Mouse (Mus musculus): ENCODE results near the gene Zdhhc5. TPM values are rescaled to one million over a fixed set of nuclear protein-coding genes. Genes with fewer than 3 reads are reported as not detected.

Zdhhc5 gene
- polyA plus RNA-seq, 1 experiment, result 5.9 TPM

GRCm38 (mm10) chr2:84715562-84716361 is 782 bp upstream of the Zdhhc5 start:
- Histone ChIP-seq H3K27me3 (ENCODE audit: control insufficient read depth) (no peaks in the 10 kb centered on the region), H3K9me3 (ENCODE audit: control insufficient read depth, low read length) (no peaks in the 10 kb centered on the region), H3K36me3 (ENCODE audit: control insufficient read depth) (peaks cover 43% of the 10 kb centered on the region), H3K4me1 (ENCODE audit: control insufficient read depth) (peaks cover 61% of the 10 kb centered on the region), H3K4me3 (replicated peaks) (peak overlapping the region; percentile 99)
- TF ChIP-seq TAL1 (IDR thresholded peaks at IDR 0.05; ENCODE audit: low read length) (no peak), GATA1 (IDR thresholded peaks at IDR 0.05; ENCODE audit: low read length) (no peak)

DNA sequence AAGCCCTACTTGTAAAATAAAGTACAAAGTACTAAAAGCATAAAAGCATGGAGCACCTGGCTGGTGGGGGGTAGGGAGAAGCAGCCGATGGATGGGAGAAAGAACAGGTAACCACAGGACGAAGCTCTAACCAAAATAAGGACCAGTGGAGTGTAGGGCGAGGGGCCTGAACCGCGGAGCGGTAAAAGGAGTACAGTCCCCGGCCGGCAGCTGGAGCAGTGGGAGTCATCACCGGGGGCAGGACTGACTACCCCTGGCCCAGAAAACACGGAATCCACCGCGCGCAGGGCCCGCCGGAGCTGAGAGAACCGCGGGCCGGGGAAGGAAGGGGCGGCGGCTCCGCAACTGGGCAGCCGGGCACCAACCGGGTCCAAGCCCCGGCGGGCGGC is 564 bp downstream of the Zdhhc5 start:
- peaks cover 46% of the 10 kb centered on the region for H3K36me3 ChIP-seq (ENCODE audit: control insufficient read depth)
- H3K9me3 ChIP-seq (ENCODE audit: control insufficient read depth, low read length), result no peaks in the 10 kb centered on the region
- peak overlapping the region; percentile 99 for H3K4me3 ChIP-seq (replicated peaks)
- TF ChIP-seq GATA1 (IDR thresholded peaks at IDR 0.05; ENCODE audit: low read length) (no peak), TAL1 (IDR thresholded peaks at IDR 0.05; ENCODE audit: low read length) (no peak)
- peaks cover 70% of the 10 kb centered on the region for H3K4me1 ChIP-seq (ENCODE audit: control insufficient read depth)
- H3K27me3 ChIP-seq (ENCODE audit: control insufficient read depth), result no peaks in the 10 kb centered on the region

- peaks cover 69% of the 10 kb centered on the region for H3K4me1 ChIP-seq (ENCODE audit: control insufficient read depth)
- peaks cover 61% of the 10 kb centered on the region for H3K36me3 ChIP-seq (ENCODE audit: control insufficient read depth)
- no peak overlapping the region for H3K4me3 ChIP-seq (replicated peaks)
- no peaks in the 10 kb centered on the region for H3K9me3 ChIP-seq (ENCODE audit: control insufficient read depth, low read length)
- no peaks in the 10 kb centered on the region for H3K27me3 ChIP-seq (ENCODE audit: control insufficient read depth)
- TF ChIP-seq TAL1 (IDR thresholded peaks at IDR 0.05; ENCODE audit: low read length), result no peak; the same call in 2 of the 3 replicates
- no peak for TF ChIP-seq GATA1 (IDR thresholded peaks at IDR 0.05; ENCODE audit: low read length)
Observed at GRCm38 (mm10) chr2:84711898-84712297, 3.1 kb downstream of the Zdhhc5 start.

DNA sequence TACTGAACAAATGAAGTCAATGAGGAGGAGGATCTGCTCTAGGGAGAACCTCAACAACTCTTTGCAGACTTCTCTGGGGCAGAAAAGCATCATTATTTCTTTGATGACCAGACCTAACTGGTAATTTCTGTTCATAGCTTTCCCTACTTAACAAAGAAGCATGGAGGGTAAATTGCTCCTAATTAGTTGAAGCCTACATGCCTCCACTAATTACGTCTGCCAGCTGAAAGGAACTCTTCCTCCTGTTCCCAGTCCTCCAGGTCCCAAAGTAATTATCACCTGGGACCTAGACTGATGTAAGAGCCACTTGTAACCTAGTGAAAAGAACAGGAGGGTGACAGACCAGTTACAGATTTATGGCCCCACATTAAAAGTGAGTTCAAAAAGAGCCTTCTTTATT is 7.5 kb downstream of the Zdhhc5 start:
- H3K9me3 ChIP-seq (ENCODE audit: control insufficient read depth, low read length), result no peaks in the 10 kb centered on the region
- TF ChIP-seq GATA1 (IDR thresholded peaks at IDR 0.05; ENCODE audit: low read length) (no peak), TAL1 (IDR thresholded peaks at IDR 0.05; ENCODE audit: low read length) (no peak)
- H3K27me3 ChIP-seq (ENCODE audit: control insufficient read depth), result no peaks in the 10 kb centered on the region
- peaks cover 98% of the 10 kb centered on the region for H3K36me3 ChIP-seq (ENCODE audit: control insufficient read depth)
- H3K4me3 ChIP-seq (replicated peaks), result no peak overlapping the region
- H3K4me1 ChIP-seq (ENCODE audit: control insufficient read depth), result peaks cover 71% of the 10 kb centered on the region

DNA sequence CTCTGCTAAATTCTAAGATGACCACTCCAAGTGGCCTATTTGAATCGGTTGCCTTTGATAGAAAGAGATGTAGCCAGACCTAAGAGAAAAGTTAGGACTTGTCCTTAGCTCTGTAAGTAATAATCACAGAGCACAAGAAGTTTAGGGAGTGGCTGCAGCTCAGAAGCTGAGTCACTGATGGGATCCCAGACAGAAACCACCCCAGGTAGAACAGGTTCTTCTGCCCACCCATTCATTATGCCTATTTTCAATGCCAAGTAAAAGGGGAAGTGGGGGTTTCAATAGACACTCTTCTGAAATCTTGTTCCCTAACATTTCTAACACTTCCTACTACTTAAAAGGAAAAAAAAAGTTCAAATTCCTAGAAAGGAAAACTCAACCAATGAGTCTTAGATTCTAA is 9.7 kb downstream of the Zdhhc5 start:
- H3K4me1 ChIP-seq (ENCODE audit: control insufficient read depth), result peaks cover 53% of the 10 kb centered on the region

GRCm38 (mm10) chr2:84704329-84704728 is 10.7 kb downstream of the Zdhhc5 start:
- Histone ChIP-seq H3K36me3 (ENCODE audit: control insufficient read depth) (peaks cover 97% of the 10 kb centered on the region), H3K4me3 (replicated peaks) (no peak overlapping the region), H3K9me3 (ENCODE audit: control insufficient read depth, low read length) (no peaks in the 10 kb centered on the region), H3K27me3 (ENCODE audit: control insufficient read depth) (no peaks in the 10 kb centered on the region), H3K4me1 (ENCODE audit: control insufficient read depth) (peaks cover 46% of the 10 kb centered on the region)
- TF ChIP-seq TAL1 (IDR thresholded peaks at IDR 0.05; ENCODE audit: low read length), result no peak
- TF ChIP-seq GATA1 (IDR thresholded peaks at IDR 0.05; ENCODE audit: low read length), result no peak

More for the DNA sequence above, 9.7 kb downstream of the Zdhhc5 start:
- Histone ChIP-seq H3K4me3 (replicated peaks) (no peak overlapping the region), H3K9me3 (ENCODE audit: control insufficient read depth, low read length) (no peaks in the 10 kb centered on the region), H3K36me3 (ENCODE audit: control insufficient read depth) (peaks cover 97% of the 10 kb centered on the region), H3K27me3 (ENCODE audit: control insufficient read depth) (no peaks in the 10 kb centered on the region)
- TF ChIP-seq TAL1 (IDR thresholded peaks at IDR 0.05; ENCODE audit: low read length), result no peak
- no peak for TF ChIP-seq GATA1 (IDR thresholded peaks at IDR 0.05; ENCODE audit: low read length)

DNA sequence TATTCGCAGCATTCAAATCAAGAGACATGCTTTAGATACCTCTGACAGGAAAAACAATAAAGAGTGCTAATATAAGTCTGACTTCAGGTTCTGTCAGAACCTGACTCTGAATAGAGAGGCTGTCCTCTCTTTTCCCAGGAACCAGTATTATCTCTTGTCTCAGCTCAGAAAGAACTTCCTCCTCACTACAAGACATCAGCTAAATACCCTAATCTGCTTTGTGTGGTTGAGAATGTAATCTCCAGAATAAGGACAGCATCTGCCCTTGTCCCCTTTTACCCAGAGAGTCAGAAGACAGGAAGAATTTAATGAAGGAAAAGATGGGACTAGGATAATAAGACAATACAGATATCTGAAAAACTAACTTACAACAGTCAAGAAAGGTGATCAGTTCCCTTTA is 11.5 kb downstream of the Zdhhc5 start:
- Histone ChIP-seq H3K4me1 (ENCODE audit: control insufficient read depth) (peaks cover 37% of the 10 kb centered on the region), H3K36me3 (ENCODE audit: control insufficient read depth) (peaks cover 97% of the 10 kb centered on the region), H3K27me3 (ENCODE audit: control insufficient read depth) (no peaks in the 10 kb centered on the region), H3K9me3 (ENCODE audit: control insufficient read depth, low read length) (no peaks in the 10 kb centered on the region), H3K4me3 (replicated peaks) (no peak overlapping the region)
- TF ChIP-seq TAL1 (IDR thresholded peaks at IDR 0.05; ENCODE audit: low read length) (no peak), GATA1 (IDR thresholded peaks at IDR 0.05; ENCODE audit: low read length) (no peak)

- no peak for TF ChIP-seq TAL1 (IDR thresholded peaks at IDR 0.05; ENCODE audit: low read length)
- TF ChIP-seq GATA1 (IDR thresholded peaks at IDR 0.05; ENCODE audit: low read length), result no peak
- no peaks in the 10 kb centered on the region for H3K27me3 ChIP-seq (ENCODE audit: control insufficient read depth)
- no peak overlapping the region for H3K4me3 ChIP-seq (replicated peaks)
- H3K36me3 ChIP-seq (ENCODE audit: control insufficient read depth), result peaks cover 97% of the 10 kb centered on the region
- peaks cover under 1% of the 10 kb centered on the region for H3K4me1 ChIP-seq (ENCODE audit: control insufficient read depth)
- H3K9me3 ChIP-seq (ENCODE audit: control insufficient read depth, low read length), result no peaks in the 10 kb centered on the region
Observed at GRCm38 (mm10) chr2:84695007-84695695, 19.8 kb downstream of the Zdhhc5 start.

GRCm38 (mm10) chr2:84690050-84690449 is 24.9 kb downstream of the Zdhhc5 start:
- TF ChIP-seq GATA1 (IDR thresholded peaks at IDR 0.05; ENCODE audit: low read length), result no peak
- no peak for TF ChIP-seq TAL1 (IDR thresholded peaks at IDR 0.05; ENCODE audit: low read length)
- H3K27me3 ChIP-seq (ENCODE audit: control insufficient read depth), result no peaks in the 10 kb centered on the region
- H3K4me1 ChIP-seq (ENCODE audit: control insufficient read depth), result peaks cover 21% of the 10 kb centered on the region
- H3K4me3 ChIP-seq (replicated peaks), result no peak overlapping the region
- peaks cover 98% of the 10 kb centered on the region for H3K36me3 ChIP-seq (ENCODE audit: control insufficient read depth)
- H3K9me3 ChIP-seq (ENCODE audit: control insufficient read depth, low read length), result no peaks in the 10 kb centered on the region

Data from erythroblast, embryonic 14.5 days (primary cell).